Mouse (Mus musculus) E14TG2a.4 (cell line): Measurements from ENCODE around the gene Arnt2.

Experiments
- CTCF ChIP-seq: conservative IDR thresholded peaks from 2 replicates; pipeline ENCODE4 v1.5.1; 2014; ENCODE audit warnings: low read length
- NANOG ChIP-seq: IDR thresholded peaks from 2 replicates; pipeline ENCODE4 v1.6.1; 2014; ENCODE audit warnings: borderline replicate concordance, low read length, mixed read lengths
- POU5F1 ChIP-seq: IDR thresholded peaks from 2 replicates; pipeline ENCODE4 v1.6.1; 2014; ENCODE audit warnings: low read length, borderline replicate concordance

DNA sequence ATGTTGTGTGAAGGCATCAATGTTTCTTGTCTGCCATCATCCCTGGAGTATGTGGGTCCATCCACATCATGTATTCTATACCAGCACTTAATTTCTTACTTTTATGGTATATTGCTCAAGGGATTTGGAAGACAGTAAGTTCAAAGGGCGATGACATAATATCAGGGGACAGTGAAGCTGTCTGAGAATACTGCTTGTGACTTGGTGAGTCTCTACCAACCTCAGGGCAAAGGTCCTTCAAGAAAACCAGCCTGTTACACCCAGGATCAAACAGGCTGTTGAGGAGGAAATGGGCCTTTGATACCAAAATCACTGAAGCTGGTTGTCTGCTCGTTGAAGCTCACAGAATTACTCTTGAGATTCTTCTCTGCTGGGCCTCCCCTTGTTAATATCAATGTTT lies 55.1 kb downstream of the Arnt2 start:
- no peak for TF ChIP-seq CTCF
- no peak for TF ChIP-seq NANOG
- no peak for TF ChIP-seq POU5F1
